26 mouse cellular contexts compared by ENCODE assay signal in the genomic region with DNA sequence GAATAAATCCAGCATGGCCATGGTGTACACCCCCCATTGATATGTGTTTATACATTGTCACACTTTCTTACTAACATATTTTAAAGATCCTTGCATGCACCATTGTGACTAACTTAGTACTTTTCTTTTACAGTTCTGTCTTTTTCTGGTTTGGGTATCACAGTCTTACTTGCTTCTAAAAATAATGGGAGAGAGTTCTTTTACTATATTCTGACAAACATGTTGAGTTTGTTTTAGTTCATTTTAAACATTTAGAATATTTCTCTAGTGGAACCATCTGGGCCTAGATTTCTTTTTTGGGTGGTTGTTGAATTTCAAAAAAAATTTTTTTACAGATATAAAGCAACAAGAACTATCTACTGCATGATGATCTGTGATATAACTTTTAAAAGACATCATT.
"Had no signal": no experiment of that assay in that cellular context is flagged by ENCODE, and none has a peak within 500 bp of the region (broad histone marks: within the 10 kb centered on the region; RNA-seq: fewer than 3 reads in every experiment).

No protein-coding gene starts in this region.

- H3K9ac ChIP-seq: heart, embryonic 13.5 days; heart, embryonic 15.5 days; hindbrain, embryonic 12.5 days; hindbrain, embryonic 14.5 days; intestine, embryonic 15.5 days; limb, embryonic 12.5 days had no signal

- H3K27ac ChIP-seq: heart, adult 2 months; heart, embryonic 13.5 days; heart, embryonic 15.5 days; hindbrain, embryonic 10.5 days; hindbrain, embryonic 12.5 days; hindbrain, embryonic 14.5 days; intestine, embryonic 15.5 days; layer of hippocampus, adult 2 months; left cerebral cortex, adult 2 months; limb, embryonic 10.5 days; limb, embryonic 12.5 days had no signal

- H3K27me3 ChIP-seq: heart, embryonic 13.5 days; heart, embryonic 15.5 days; hindbrain, embryonic 12.5 days; intestine, embryonic 15.5 days; limb, embryonic 12.5 days had no signal

- H3K9me3 ChIP-seq: heart, embryonic 13.5 days; heart, embryonic 15.5 days; hindbrain, embryonic 10.5 days; hindbrain, embryonic 12.5 days; intestine, embryonic 15.5 days; limb, embryonic 10.5 days; limb, embryonic 12.5 days had no signal

- H3K4me1 ChIP-seq: heart, embryonic 13.5 days; heart, embryonic 15.5 days; hindbrain, embryonic 10.5 days; hindbrain, embryonic 12.5 days; intestine, embryonic 15.5 days; limb, embryonic 10.5 days; limb, embryonic 12.5 days had no signal

- H3K36me3 ChIP-seq: heart, embryonic 13.5 days; heart, embryonic 15.5 days; hindbrain, embryonic 10.5 days; hindbrain, embryonic 12.5 days; intestine, embryonic 15.5 days; limb, embryonic 10.5 days; limb, embryonic 12.5 days had no signal

- H3K4me2 ChIP-seq: heart, embryonic 11.5 days; heart, embryonic 13.5 days; heart, embryonic 15.5 days; hindbrain, embryonic 12.5 days; hindbrain, embryonic 14.5 days; intestine, embryonic 15.5 days; limb, embryonic 12.5 days; liver, embryonic 11.5 days had no signal

- ATAC-seq: hindbrain, embryonic 16.5 days; inflammation-experienced regulatory T-cells, adult 6 months; intestine, embryonic 15.5 days; intestine, postnatal 0 days had no signal

- H3K4me3 ChIP-seq: heart, adult 2 months; heart, embryonic 13.5 days; heart, embryonic 15.5 days; hindbrain, embryonic 10.5 days; hindbrain, embryonic 12.5 days; intestine, embryonic 15.5 days; layer of hippocampus, adult 2 months; left cerebral cortex, adult 2 months; limb, embryonic 10.5 days; limb, embryonic 12.5 days had no signal

- DNase-seq: gastrocnemius, postnatal 14 days; gastrocnemius, postnatal 36 days; heart, adult 11 months; heart, adult 2 months; heart, postnatal 4 days; kidney, adult 18-20 months; kidney, adult 8-10 months; kidney, postnatal 10 days; kidney, postnatal 25 days; kidney, postnatal 4 days; liver had no signal
